Mouse (Mus musculus) heart, embryonic 14.5 days (tissue): ENCODE measurements around the gene Zfp772. TPM values are rescaled to one million over a fixed set of nuclear protein-coding genes. Genes with fewer than 3 reads are reported as not detected.
"Not testable (repeated sequence)": the region's sequence is repeated elsewhere in the genome, so short reads cannot be mapped to it uniquely, and the experiment has no call there.

Source experiments
- ATAC-seq: fragments of 200-750 bp; cut with Nextera tagmentation; 2 replicates; pipeline ENCODE4 v1.8.0; 2017; ENCODE audit warnings: low read depth, moderate TSS enrichment; ENCODE audit not compliant: insufficient number of reproducible peaks, insufficient read depth, low FRiP score
- H3K27ac ChIP-seq, 2 experiments: fragments of 200-500 bp in 1 of 2; fragments of 300-500 bp in 1 of 2; sonication (generic) in 1 of 2; replicated peaks in 1 of 2; 2 replicates each; pipeline ENCODE4 v1.5.1; 2012 to 2014; ENCODE audit warnings: low read depth in 2 of 2, low read length in 2 of 2, control low read depth in 1 of 2, mild to moderate bottlenecking in 1 of 2, mixed read lengths in 1 of 2; ENCODE audit not compliant: control insufficient read depth in 1 of 2, insufficient read depth in 1 of 2
- H3K27me3 ChIP-seq: fragments of 300-500 bp; sonication (generic); 2 replicates; pipeline ENCODE4 v1.6.1; 2014; ENCODE audit warnings: mild to moderate bottlenecking, low read length, control low read depth; ENCODE audit not compliant: control insufficient read depth, insufficient read depth
- H3K36me3 ChIP-seq: fragments of 300-500 bp; sonication (generic); 2 replicates; pipeline ENCODE4 v1.6.1; 2014; ENCODE audit warnings: mild to moderate bottlenecking, control low read depth, low read length, mixed read lengths; ENCODE audit not compliant: control insufficient read depth, insufficient read depth
- H3K4me1 ChIP-seq, 2 experiments: fragments of 200-500 bp in 1 of 2; fragments of 300-500 bp in 1 of 2; sonication (generic) in 1 of 2; 2 replicates each; pipeline ENCODE4 v1.6.1; 2012 to 2014; ENCODE audit warnings: low read length in 2 of 2, control low read depth in 1 of 2, mixed read lengths in 1 of 2; ENCODE audit not compliant: control insufficient read depth in 2 of 2, insufficient read depth in 2 of 2
- H3K4me2 ChIP-seq: fragments of 300-500 bp; sonication (generic); 2 replicates; pipeline ENCODE4 v1.6.1; 2014; ENCODE audit warnings: mild to moderate bottlenecking, low read length
- H3K4me3 ChIP-seq, 2 experiments: fragments of 200-500 bp in 1 of 2; fragments of 300-500 bp in 1 of 2; sonication (generic) in 1 of 2; 2 replicates each; pipeline ENCODE4 v1.5.1; 2012 to 2014; ENCODE audit warnings: low read length in 2 of 2, mild to moderate bottlenecking in 2 of 2, control low read depth in 1 of 2, low read depth in 1 of 2, moderate library complexity in 1 of 2; ENCODE audit not compliant: control insufficient read depth in 1 of 2, insufficient read depth in 1 of 2
- H3K9ac ChIP-seq: fragments of 300-500 bp; sonication (generic); 2 replicates; pipeline ENCODE4 v1.6.1; 2014; ENCODE audit warnings: mild to moderate bottlenecking, low read length
- H3K9me3 ChIP-seq: fragments of 300-500 bp; sonication (generic); 2 replicates; pipeline ENCODE4 v1.6.1; 2016; ENCODE audit warnings: low read length, control low read depth; ENCODE audit not compliant: control insufficient read depth
- WGBS: fragments of 180-500 bp; shearing (Covaris S2); extraction: QIAGEN DNeasy Blood & Tissue Kit; methylation state at CpG from one replicate; pipeline ENCODE4 v1.1.7; 2014; 5-methylcytosine and 5-hydroxymethylcytosine counted together
- polyA plus RNA-seq: library from polyadenylated mRNA; unstranded; fragments of >200 nt; fragmentation: Nextera tagmentation; extraction: Ambion mirVana; gene quantifications from 2 replicates; pipeline ENCODE4 v1.2.1, GENCODE M21; 2014

Zfp772 gene
- 3.9 and 5.3 TPM in 2 replicates for polyA plus RNA-seq

DNA sequence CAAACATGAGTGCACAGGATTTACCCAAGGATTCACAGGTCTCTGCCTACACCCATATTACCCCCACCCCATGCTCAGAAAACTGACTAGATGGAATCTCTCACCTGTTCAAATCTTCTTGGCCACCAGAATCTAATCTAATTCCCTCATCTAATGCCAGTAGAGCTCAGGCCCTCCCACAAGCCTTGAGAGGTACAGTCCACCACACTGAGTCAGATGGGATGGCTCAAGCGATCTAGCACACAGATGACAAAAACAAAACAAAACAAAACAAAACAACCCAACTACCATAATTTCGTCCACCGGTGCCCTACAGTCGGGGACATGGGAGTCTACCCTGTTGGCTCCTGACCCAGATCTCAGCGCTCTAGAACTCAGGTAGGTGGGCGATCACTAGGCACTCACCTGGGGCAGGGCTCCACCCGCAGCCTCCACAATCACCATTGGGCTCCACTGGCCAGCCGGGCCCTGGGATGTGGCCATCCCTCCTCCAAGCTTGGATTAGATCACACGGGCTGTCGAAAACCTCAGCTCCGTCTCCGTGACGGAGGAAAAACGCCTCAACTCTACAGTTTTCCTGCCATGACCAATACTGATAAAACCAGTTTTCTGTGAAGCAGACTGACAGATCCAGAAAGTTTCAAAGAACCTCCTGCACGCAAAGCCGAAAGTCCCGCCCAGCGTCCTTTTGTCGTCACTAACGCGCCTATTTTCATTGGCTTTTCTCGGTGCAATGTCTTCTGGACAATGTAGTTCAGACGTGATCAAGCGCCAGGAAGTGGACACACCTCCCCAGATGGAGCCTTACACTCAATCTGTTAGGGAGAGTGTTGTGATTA lies at the start of gene Zfp772:
Gene Zfp772, minus strand, starts transcription at position 686 of the 839 bp plus-strand sequence.
- not testable (repeated sequence) for H3K9me3 ChIP-seq, H3K27ac ChIP-seq, H3K27me3 ChIP-seq, H3K4me1 ChIP-seq, ATAC-seq
- Histone ChIP-seq H3K4me3 (peak within 1 kb of the TSS; percentile 50 to 56), H3K4me2 (peak within 1 kb of the TSS; percentile 69), H3K9ac (peak within 1 kb of the TSS; percentile 66), H3K36me3 (peaks cover 11% of the 10 kb centered on the region)
- 3% methylated on average over 22 of the region's 24 CpGs for WGBS

DNA sequence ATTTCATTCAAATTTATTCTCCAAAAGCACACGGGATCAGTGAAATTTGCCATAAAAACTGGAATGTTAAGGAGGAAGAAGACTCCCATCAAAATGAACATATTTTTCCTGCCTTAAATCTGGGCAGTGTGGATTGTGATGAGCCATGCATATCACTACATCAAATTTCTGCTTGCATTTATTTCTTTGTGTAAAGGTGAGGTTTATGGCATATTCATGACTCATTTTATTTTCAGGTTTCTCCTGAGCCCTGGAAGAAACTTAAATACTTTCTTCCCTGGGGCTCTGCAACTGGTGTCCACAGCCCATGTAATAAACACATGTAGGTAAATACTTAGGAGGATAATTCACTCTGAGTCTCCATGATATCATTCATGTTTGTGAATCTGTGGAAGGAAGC lies 37.4 kb upstream of the Zfp772 start, which contains the start of gene Vmn2r29:
Gene Vmn2r29, minus strand, starts transcription at position 101 of the 400 bp plus-strand sequence.
- no CpG with 5 or more reads among the region's 1 CpGs for WGBS

DNA sequence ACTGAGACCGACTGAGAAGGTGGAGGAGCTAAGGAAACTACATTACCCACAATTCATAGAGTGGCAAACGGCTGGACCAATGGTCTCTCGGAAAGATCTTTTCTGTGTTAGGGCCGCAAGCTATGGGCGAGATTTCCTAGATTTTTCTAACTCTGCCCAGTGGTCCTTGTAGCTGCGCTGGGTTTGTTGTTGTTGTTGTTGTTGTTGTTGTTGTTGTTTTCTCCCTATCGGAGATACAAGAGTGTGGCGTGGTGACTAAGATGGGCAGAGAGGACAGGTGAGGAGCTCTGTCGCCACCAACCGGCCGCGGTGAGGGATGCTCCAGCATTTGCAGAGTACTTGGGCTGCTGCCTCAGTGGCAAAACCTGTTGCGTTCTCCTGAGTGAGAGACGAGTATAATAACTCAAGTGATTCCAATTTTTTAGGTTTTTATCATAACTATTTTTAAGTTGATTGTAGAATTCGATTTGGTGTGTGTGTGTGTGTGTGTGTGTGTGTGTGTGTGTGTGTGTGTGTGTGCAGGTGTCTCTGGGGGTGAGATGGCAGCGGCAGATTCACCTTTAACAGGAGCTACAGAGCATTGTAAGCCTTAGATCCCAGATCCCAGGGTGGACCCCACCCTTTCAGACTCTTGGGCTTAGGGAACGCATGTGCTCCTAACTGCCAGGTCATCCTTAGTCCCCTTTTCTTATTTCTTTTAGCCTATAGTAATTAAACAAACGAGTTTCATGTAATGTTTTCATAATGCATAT lies 21.4 kb downstream of the Zfp772 start:
- whole genome bisulfite sequencing = 11% methylated on average over 18 of the region's 18 CpGs
- H3K27ac ChIP-seq = no peak overlapping the region
- no peaks in the 10 kb centered on the region for H3K27me3 ChIP-seq
- no peak overlapping the region for H3K9ac ChIP-seq
- 0 out of 4 replicates have a peak, but pooled peaks cover 0 to 2% of the 10 kb centered on the region in 2 experiments for H3K4me1 ChIP-seq
- peak overlapping the region; percentile 51 for H3K4me2 ChIP-seq
- no peaks in the 10 kb centered on the region for H3K36me3 ChIP-seq
- 0 out of 2 replicates have a peak, but pooled peaks have one; percentile 66 for ATAC-seq
- no peaks in the 10 kb centered on the region for H3K9me3 ChIP-seq
- peak overlapping the region; percentile 49 to 79 for H3K4me3 ChIP-seq

More for the DNA sequence above, 37.4 kb upstream of the Zfp772 start, which contains the start of gene Vmn2r29:
- not testable (repeated sequence) for H3K4me3 ChIP-seq, H3K27me3 ChIP-seq, H3K27ac ChIP-seq, H3K9ac ChIP-seq, ATAC-seq, H3K9me3 ChIP-seq, H3K36me3 ChIP-seq, H3K4me2 ChIP-seq, H3K4me1 ChIP-seq

DNA sequence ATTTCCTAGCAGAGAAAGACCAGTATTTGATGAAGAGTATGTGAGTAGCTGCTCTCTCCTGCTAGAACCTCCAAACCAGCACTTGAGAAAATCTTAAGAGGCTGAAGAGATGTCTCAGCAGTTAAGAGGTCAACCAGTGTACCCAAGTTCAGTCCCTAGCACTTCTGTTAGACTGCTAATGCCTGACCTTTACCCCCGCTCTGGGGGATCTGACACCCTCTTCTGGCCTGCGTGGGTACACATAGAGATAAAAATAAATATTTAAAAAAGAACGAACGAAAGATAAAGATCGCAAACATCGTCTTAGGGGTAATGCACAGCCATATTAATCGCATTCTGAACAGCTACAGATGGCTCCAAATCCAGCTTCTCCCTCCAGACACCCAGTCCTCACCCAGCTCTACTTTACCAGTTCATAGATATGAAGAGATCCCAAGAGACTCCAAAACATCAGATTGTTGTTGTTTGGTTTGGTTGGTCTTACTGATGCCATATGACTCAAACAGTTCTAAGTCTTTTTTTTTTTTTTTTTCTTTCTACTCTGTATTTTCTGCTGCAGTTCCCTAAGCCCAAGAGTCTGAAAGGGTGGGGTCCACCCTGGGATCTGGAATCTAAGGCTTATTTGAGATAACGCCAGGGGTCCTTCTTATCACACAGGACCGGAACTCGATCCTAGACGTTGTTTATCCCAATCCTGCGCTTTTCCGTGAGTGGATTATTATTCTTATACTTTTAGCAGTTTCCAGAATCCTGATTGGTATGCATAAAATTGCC lies 22.2 kb downstream of the Zfp772 start:
- Histone ChIP-seq H3K27me3 (no peaks in the 10 kb centered on the region), H3K36me3 (peaks cover 7% of the 10 kb centered on the region), H3K4me2 (peak overlapping the region; percentile 51), H3K9ac (no peak overlapping the region), H3K4me3 (peak overlapping the region; percentile 49 to 79; a peak in 3 of 4 replicates), H3K27ac (no peak overlapping the region), H3K4me1 (0 out of 4 replicates have a peak, but pooled peaks cover 0 to 2% of the 10 kb centered on the region in 2 experiments), H3K9me3 (no peaks in the 10 kb centered on the region)
- 26% methylated on average over 13 of the region's 13 CpGs for WGBS
- ATAC-seq = no peak

DNA sequence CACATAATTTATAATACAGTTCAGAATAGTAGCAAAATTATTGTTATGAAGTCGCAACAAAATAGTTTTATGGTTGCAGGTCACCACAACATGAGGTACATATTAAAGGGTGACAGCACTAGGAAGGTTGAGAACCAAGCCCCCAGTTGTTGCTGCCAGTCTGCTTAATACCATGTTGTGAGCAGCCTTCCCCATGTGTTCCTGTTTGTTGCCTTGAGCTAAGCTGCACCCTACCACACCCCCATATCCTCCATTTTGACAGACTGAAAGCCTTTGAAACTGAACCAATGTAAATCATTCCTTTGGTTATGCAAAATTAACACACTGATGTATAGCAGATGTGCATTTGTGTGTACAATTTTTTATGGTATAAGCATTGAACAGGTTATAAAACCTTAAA lies 23.9 kb downstream of the Zfp772 start:
- Histone ChIP-seq H3K27ac (no peak overlapping the region), H3K27me3 (no peaks in the 10 kb centered on the region), H3K4me3 (no peak overlapping the region), H3K9ac (no peak overlapping the region), H3K4me1 (0 out of 4 replicates have a peak, but pooled peaks cover 0 to 2% of the 10 kb centered on the region in 2 experiments), H3K36me3 (peaks cover 23% of the 10 kb centered on the region), H3K4me2 (no peak overlapping the region), H3K9me3 (no peaks in the 10 kb centered on the region)
- ATAC-seq = no peak
- 83% methylated on average over 1 of the region's 1 CpGs for WGBS

DNA sequence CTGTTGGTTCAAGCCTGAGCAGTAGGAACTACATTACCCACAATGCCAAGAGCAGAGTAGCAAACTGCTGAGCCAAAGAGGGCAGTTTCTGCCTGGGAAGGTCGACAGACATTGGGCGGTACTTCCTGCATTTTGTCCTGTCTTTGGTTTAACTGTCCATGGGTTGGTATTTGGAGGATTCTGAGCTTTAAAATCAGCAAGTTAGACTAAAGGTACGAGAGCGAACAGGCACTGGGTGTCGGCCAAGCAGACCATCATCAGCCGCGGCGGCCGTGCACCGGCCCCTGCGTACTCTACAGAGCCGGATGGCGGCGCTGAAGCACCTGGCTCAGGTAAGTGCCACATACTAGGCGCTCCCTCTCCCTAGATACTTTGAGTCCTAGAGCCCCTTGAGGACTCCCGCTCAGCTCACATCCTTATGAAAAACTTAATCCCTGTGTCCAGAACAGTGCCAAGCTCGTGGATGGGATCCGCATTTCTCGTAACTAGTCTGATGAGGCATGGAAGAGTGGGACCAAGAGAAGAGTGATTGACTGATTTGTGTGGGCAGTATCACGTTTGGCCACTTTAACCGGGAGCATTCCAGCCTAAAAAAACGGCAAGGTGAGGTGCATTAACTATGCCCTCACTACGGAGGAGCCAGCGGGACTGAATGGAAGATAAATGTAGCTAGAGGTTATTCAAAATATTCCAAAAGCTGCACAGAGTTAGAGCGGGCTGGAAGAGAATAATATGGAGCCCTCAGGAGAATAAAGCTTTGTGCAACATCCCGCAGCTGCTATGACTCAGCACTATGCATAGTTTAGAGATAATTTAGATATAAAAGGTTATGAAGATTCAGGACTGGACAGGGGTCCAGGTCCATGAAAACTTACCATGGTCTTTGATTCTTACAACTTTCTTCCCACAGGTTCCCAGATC lies 38.3 kb downstream of the Zfp772 start, which contains the start of gene Zfp418:
Gene Zfp418, plus strand, starts transcription at position 104 of the 921 bp plus-strand sequence.
- 0 out of 4 replicates have a peak within 1 kb of the TSS, but pooled peaks of 1 of the 2 experiments have one; percentile 34 for H3K27ac ChIP-seq
- peaks cover 12% of the 10 kb centered on the region for H3K36me3 ChIP-seq
- peak; percentile 77; the same call in 1 of the 2 replicates for ATAC-seq
- H3K4me3 ChIP-seq = peak within 1 kb of the TSS; percentile 62 to 98
- H3K9ac ChIP-seq = peak within 1 kb of the TSS; percentile 77
- peaks cover 0 to 5% of the 10 kb centered on the region in 2 experiments; a peak in 3 of 4 replicates for H3K4me1 ChIP-seq
- WGBS = 1% methylated on average over 26 of the region's 26 CpGs
- no peaks in the 10 kb centered on the region for H3K27me3 ChIP-seq
- H3K9me3 ChIP-seq = no peaks in the 10 kb centered on the region
- H3K4me2 ChIP-seq = peak within 1 kb of the TSS; percentile 78
